Mouse (Mus musculus) myocyte (in vitro differentiated cells): ENCODE results near the gene Elp6. TPM values are rescaled to one million over a fixed set of nuclear protein-coding genes. Genes with fewer than 3 reads are reported as not detected.

ENCODE experiments used
- H3K27me3 ChIP-seq: one replicate; pipeline ENCODE4 v1.6.1; 2011; ENCODE audit not compliant: control insufficient read depth, insufficient read depth, insufficient read length
- H3K36me3 ChIP-seq: one replicate; pipeline ENCODE4 v1.6.1; 2011; ENCODE audit not compliant: control insufficient read depth, insufficient read depth
- H3K4me2 ChIP-seq: one replicate; pipeline ENCODE4 v1.6.1; 2011; ENCODE audit warnings: low read depth, control low read depth
- H3K4me3 ChIP-seq: one replicate; pipeline ENCODE4 v1.5.1; 2011; ENCODE audit warnings: mild to moderate bottlenecking, control low read depth, moderate library complexity
- H3K79me2 ChIP-seq: one replicate; pipeline ENCODE4 v1.6.1; 2011; ENCODE audit not compliant: control insufficient read depth, insufficient read depth
- H3ac ChIP-seq: one replicate; pipeline ENCODE4 v1.6.1; 2011; ENCODE audit not compliant: control insufficient read depth, insufficient read length
- CEBPB ChIP-seq: IDR thresholded peaks from 2 replicates; pipeline ENCODE4 v1.6.1; 2011; ENCODE audit warnings: mild to moderate bottlenecking, moderate library complexity; ENCODE audit not compliant: poor library complexity, insufficient read depth, severe bottlenecking
- E2F4 ChIP-seq: IDR thresholded peaks from one replicate; pipeline ENCODE4 v1.6.1; 2011; ENCODE audit warnings: mild to moderate bottlenecking, control low read depth, moderate library complexity; ENCODE audit not compliant: insufficient read depth
- MAX ChIP-seq: IDR thresholded peaks from one replicate; pipeline ENCODE4 v1.6.1; 2011; ENCODE audit warnings: low read depth, mild to moderate bottlenecking, control low read depth
- MYOD1 ChIP-seq, 3 experiments: IDR thresholded peaks; one replicate each; pipeline ENCODE4 v1.6.1; 2011; ENCODE audit warnings: control low read depth in 2 of 3, low read depth in 2 of 3, mild to moderate bottlenecking in 2 of 3, moderate library complexity in 1 of 3; ENCODE audit not compliant: insufficient read length in 2 of 3, control insufficient read depth in 1 of 3
- MYOG ChIP-seq, 3 experiments: IDR thresholded peaks; one replicate each; pipeline ENCODE4 v1.6.1; 2011; ENCODE audit warnings: control low read depth in 2 of 3, low read depth in 2 of 3, mild to moderate bottlenecking in 2 of 3; ENCODE audit not compliant: insufficient read length in 2 of 3, control insufficient read depth in 1 of 3, insufficient read depth in 1 of 3
- POLR2A ChIP-seq: IDR thresholded peaks from one replicate; pipeline ENCODE4 v1.6.1; 2011; ENCODE audit warnings: low read depth, mild to moderate bottlenecking, control low read depth, moderate library complexity; ENCODE audit not compliant: insufficient read length
- POLR2AphosphoS2 ChIP-seq: IDR thresholded peaks from one replicate; pipeline ENCODE4 v1.6.1; 2011; ENCODE audit warnings: low read depth, control low read depth; ENCODE audit not compliant: insufficient read length
- REST ChIP-seq: IDR thresholded peaks from one replicate; pipeline ENCODE4 v1.6.1; 2011; ENCODE audit warnings: mild to moderate bottlenecking, control low read depth, moderate library complexity; ENCODE audit not compliant: insufficient read depth, insufficient read length
- SRF ChIP-seq: IDR thresholded peaks from one replicate; pipeline ENCODE4 v1.6.1; 2011; ENCODE audit warnings: low read depth; ENCODE audit not compliant: control insufficient read depth, insufficient read length
- TCF12 ChIP-seq: IDR thresholded peaks from one replicate; pipeline ENCODE4 v1.6.1; 2011; ENCODE audit warnings: mild to moderate bottlenecking, control low read depth; ENCODE audit not compliant: poor library complexity, insufficient read depth, severe bottlenecking
- TCF3 ChIP-seq: IDR thresholded peaks from one replicate; pipeline ENCODE4 v1.6.1; 2011; ENCODE audit warnings: low read depth, control low read depth; ENCODE audit not compliant: insufficient read length
- USF1 ChIP-seq: IDR thresholded peaks from one replicate; pipeline ENCODE4 v1.6.1; 2011; ENCODE audit warnings: low read depth, mild to moderate bottlenecking, control low read depth, moderate library complexity
- polyA plus RNA-seq: library from polyadenylated mRNA; unstranded; fragments of >200 nt; fragmentation: generic; extraction: Trizol; gene quantifications from one replicate; pipeline ENCODE4 v1.2.1, GENCODE M21; 2012; ENCODE audit warnings: missing spikeins

Elp6 gene
- polyA plus RNA-seq, 1 experiment = 11.9 TPM

DNA sequence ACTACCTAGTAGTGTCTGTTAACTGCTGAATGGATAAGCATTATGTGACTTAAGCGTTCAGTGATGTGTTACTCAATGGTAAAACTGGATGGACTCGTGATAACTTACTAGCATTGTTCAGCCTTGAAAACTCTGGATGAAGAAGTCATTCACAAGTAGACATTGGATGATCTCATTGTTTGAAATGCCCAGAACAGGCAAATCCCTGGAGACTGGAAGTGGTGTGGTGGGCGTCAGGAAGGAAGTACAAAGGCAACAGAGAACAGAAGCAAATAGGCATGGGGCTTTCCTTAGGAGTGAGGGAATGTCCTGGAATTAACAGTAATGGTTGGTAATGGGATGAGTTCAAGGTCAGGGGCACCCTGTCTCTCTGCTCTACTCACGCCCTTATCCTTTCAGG, 43.9 kb downstream of the Elp6 start:
- TF ChIP-seq MAX (no peak), SRF (no peak), POLR2AphosphoS2 (no peak), MYOD1 (IDR thresholded peaks at IDR 0.05; ENCODE audit: control insufficient read depth in 1 of 3, insufficient read length in 2 of 3, low read depth in 2 of 3) (no peak), TCF12 (no peak), REST (no peak), MYOG (IDR thresholded peaks at IDR 0.05; ENCODE audit: control insufficient read depth in 1 of 3, insufficient read depth in 1 of 3, insufficient read length in 2 of 3, low read depth in 2 of 3) (no peak), E2F4 (no peak), USF1 (no peak), POLR2A (no peak), CEBPB (no peak)
- H3K4me2 ChIP-seq = no peak overlapping the region
- H3K4me3 ChIP-seq = no peak overlapping the region
- no peaks in the 10 kb centered on the region for H3K36me3 ChIP-seq
- H3K79me2 ChIP-seq = no peaks in the 10 kb centered on the region
- no peak overlapping the region for H3ac ChIP-seq
- H3K27me3 ChIP-seq = no peaks in the 10 kb centered on the region

DNA sequence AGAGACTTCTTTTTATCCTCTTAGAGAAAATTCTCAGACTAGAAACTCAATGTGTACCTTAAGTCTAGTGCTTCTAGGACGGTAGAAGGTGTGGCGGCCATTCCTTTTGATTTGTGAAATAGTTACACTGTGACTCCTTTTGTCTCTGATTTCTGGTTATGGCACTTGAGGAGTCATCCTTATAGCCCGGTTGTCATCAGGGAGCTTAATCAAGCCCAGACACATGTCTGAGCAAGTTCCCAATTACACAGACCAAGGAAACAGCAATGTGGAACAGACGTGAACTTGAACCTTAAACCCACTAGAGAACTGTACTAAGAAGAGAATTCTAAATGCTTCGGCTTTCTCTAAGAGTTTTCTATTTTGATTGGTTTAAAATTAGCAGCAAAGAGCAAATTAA, 45.2 kb downstream of the Elp6 start:
- Histone ChIP-seq H3K36me3 (no peaks in the 10 kb centered on the region), H3K27me3 (no peaks in the 10 kb centered on the region), H3ac (no peak overlapping the region), H3K79me2 (no peaks in the 10 kb centered on the region), H3K4me3 (no peak overlapping the region), H3K4me2 (no peak overlapping the region)
- no peak for TF ChIP-seq TCF12
- TF ChIP-seq USF1 = no peak
- TF ChIP-seq POLR2AphosphoS2 = no peak

DNA sequence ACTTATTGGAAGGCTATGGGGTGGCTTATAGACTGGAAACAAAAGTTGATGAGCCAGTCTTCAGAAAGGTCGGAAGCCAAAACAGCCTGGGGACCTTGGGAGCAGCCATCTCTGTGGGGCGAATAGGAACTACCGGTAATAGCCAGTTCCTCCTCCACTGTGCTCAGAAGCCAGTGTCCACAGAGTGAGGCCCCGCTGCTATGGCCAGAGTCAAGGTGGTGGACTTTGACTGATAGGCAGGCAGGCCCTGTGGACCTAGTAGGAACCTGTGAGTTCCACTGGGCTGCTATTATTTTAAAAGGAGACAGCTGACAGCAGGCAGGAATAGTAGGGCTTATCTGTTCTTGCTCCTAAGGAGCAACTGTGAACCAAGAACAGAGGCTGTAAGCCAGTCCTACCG, 45.6 kb downstream of the Elp6 start:
- Histone ChIP-seq H3K79me2 (no peaks in the 10 kb centered on the region), H3K36me3 (no peaks in the 10 kb centered on the region), H3K27me3 (no peaks in the 10 kb centered on the region), H3K4me2 (no peak overlapping the region), H3K4me3 (no peak overlapping the region), H3ac (no peak overlapping the region)
- TF ChIP-seq TCF3 = no peak
- no peak for TF ChIP-seq SRF
- no peak for TF ChIP-seq MYOD1 (IDR thresholded peaks at IDR 0.05; ENCODE audit: control insufficient read depth in 1 of 3, insufficient read length in 2 of 3, low read depth in 2 of 3)
- no peak for TF ChIP-seq REST
- TF ChIP-seq MYOG (IDR thresholded peaks at IDR 0.05; ENCODE audit: control insufficient read depth in 1 of 3, insufficient read depth in 1 of 3, insufficient read length in 2 of 3, low read depth in 2 of 3) = no peak
- TF ChIP-seq USF1 = no peak
- TF ChIP-seq MAX = no peak
- no peak for TF ChIP-seq POLR2A
- no peak for TF ChIP-seq POLR2AphosphoS2
- TF ChIP-seq E2F4 = no peak
- no peak for TF ChIP-seq CEBPB
- no peak for TF ChIP-seq TCF12

DNA sequence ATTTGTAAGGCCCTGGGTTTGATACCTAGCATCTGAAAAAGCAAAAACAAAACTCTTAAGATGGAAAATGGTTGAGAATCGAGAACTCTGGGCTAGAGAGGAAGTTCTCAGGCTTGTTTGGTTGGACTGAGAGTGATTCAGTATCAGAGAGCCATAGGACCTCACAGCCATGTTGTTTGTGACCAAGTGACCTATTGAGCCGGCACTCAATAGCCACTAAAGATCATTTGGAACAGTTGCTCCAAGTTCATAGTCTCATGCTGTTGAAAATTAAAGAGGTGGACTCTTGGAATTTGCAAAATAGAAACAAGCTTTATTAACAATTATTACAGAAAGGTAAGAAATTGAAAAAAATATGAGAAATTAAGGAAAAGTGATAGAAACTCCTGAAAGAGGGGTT, 46.4 kb downstream of the Elp6 start:
- Histone ChIP-seq H3K4me2 (no peak overlapping the region), H3K79me2 (no peaks in the 10 kb centered on the region), H3K4me3 (no peak overlapping the region), H3K27me3 (no peaks in the 10 kb centered on the region), H3K36me3 (no peaks in the 10 kb centered on the region), H3ac (no peak overlapping the region)
- no peak for TF ChIP-seq POLR2A
- no peak for TF ChIP-seq MYOD1 (IDR thresholded peaks at IDR 0.05; ENCODE audit: control insufficient read depth in 1 of 3, insufficient read length in 2 of 3, low read depth in 2 of 3)
- no peak for TF ChIP-seq CEBPB
- TF ChIP-seq SRF = no peak
- TF ChIP-seq E2F4 = no peak
- no peak for TF ChIP-seq TCF12
- no peak for TF ChIP-seq USF1
- no peak for TF ChIP-seq TCF3
- no peak for TF ChIP-seq MYOG (IDR thresholded peaks at IDR 0.05; ENCODE audit: control insufficient read depth in 1 of 3, insufficient read depth in 1 of 3, insufficient read length in 2 of 3, low read depth in 2 of 3)
- TF ChIP-seq POLR2AphosphoS2 = no peak
- no peak for TF ChIP-seq REST
- no peak for TF ChIP-seq MAX

GRCm38 (mm10) chr9:110351932-110352632, 47.1 kb downstream of the Elp6 start:
- Histone ChIP-seq H3ac (no peak overlapping the region), H3K36me3 (no peaks in the 10 kb centered on the region), H3K4me3 (no peak overlapping the region), H3K79me2 (no peaks in the 10 kb centered on the region), H3K4me2 (no peak overlapping the region), H3K27me3 (no peaks in the 10 kb centered on the region)
- TF ChIP-seq POLR2A (no peak), E2F4 (no peak), REST (no peak), USF1 (no peak), TCF3 (no peak), MYOD1 (IDR thresholded peaks at IDR 0.05; ENCODE audit: control insufficient read depth in 1 of 3, insufficient read length in 2 of 3, low read depth in 2 of 3) (no peak), SRF (no peak), MYOG (IDR thresholded peaks at IDR 0.05; ENCODE audit: control insufficient read depth in 1 of 3, insufficient read depth in 1 of 3, insufficient read length in 2 of 3, low read depth in 2 of 3) (no peak), TCF12 (no peak), POLR2AphosphoS2 (no peak), CEBPB (no peak)
